In the genomic region with DNA sequence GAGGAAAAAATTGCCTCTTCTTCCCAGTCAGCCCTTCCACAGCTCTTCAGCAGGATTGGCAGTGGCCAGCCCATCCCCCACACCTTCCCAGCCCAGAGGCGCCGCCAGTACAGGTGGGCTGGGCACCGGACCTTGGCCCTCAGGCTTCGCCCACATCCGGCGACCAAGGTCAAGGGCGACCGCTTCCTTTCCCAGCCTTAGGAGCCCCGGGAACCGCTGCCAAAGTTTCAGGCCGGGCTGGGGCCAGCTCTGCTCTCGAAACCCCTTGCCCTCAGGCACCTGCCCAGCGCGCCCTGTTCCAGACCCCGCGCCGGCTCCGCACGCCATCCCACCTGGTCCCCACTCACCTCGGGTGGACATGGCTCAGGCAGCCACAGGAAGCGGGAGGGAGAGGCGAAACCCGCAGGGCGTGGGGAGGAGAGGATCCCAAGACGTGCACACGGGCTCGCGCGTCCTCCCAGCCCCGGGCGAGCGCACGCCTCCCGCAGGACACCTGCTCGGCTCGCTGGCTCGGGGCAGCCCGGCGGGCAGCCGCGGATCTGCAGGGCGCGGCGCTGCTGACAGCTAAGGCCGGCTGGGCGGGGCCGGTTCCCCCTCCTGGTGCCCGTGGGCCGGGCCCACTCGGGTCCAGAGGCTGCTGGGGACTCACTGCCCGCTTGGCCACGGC, we compare ENCODE assay signal across 8 mouse cellular contexts. TPM values are rescaled to one million over a fixed set of nuclear protein-coding genes. Genes with fewer than 3 reads are reported as not detected.
DNase-seq lines count a peak whose midpoint lies in the region; ATAC-seq and TF ChIP-seq lines count a peak whose summit lies in the region.

A gene (minus strand): TSS at position 574 of the 667 bp plus-strand sequence.

- DNase-seq in CH12.LX (ENCODE audit: extremely low read depth): no peak
- DNase-seq in heart, postnatal 0 days (ENCODE audit: low spot score): peak; percentile 59
- DNase-seq in kidney, postnatal 10 days: peak; percentile 84
- DNase-seq in liver, adult 2 months (ENCODE audit: extremely low read depth, low read depth, low spot score): peak; percentile 52

- no peaks in the 10 kb centered on the region for H3K9me3 ChIP-seq in CH12.LX (replicated peaks; ENCODE audit: low read length)
- H3K9me3 ChIP-seq in forebrain, embryonic 13.5 days (replicated peaks): no peaks in the 10 kb centered on the region
- no peaks in the 10 kb centered on the region for H3K9me3 ChIP-seq in heart, postnatal 0 days (replicated peaks; ENCODE audit: control insufficient read depth, low read length)
- H3K9me3 ChIP-seq in midbrain, embryonic 16.5 days (replicated peaks; ENCODE audit: control insufficient read depth, low read length, poor library complexity, severe bottlenecking): no peaks in the 10 kb centered on the region
- H3K9me3 ChIP-seq in stomach, embryonic 16.5 days (replicated peaks; ENCODE audit: control insufficient read depth, low read length): no peaks in the 10 kb centered on the region

- H3K27ac ChIP-seq in CH12.LX (ENCODE audit: insufficient read depth, low read depth): no peak within 1 kb of the TSS
- no peak within 1 kb of the TSS for H3K27ac ChIP-seq in bone marrow macrophage, adult 2 months (ENCODE audit: insufficient read depth, low read depth, low read length)
- peak within 1 kb of the TSS; percentile 63 for H3K27ac ChIP-seq in forebrain, embryonic 13.5 days
- peak within 1 kb of the TSS; percentile 84 for H3K27ac ChIP-seq in heart, postnatal 0 days (ENCODE audit: low read depth)
- peak within 1 kb of the TSS; percentile 24 for H3K27ac ChIP-seq in liver, adult 2 months (replicated peaks; ENCODE audit: insufficient read depth, low read depth, low read length)
- H3K27ac ChIP-seq in midbrain, embryonic 16.5 days (ENCODE audit: low read length): peak within 1 kb of the TSS; percentile 90
- H3K27ac ChIP-seq in stomach, embryonic 16.5 days (ENCODE audit: low read length): peak within 1 kb of the TSS; percentile 44; the same call in 1 of the 2 replicates

- no peak for TF ChIP-seq CTCF in CH12.LX (conservative IDR thresholded peaks at IDR 0.05 in 1 of 2, IDR thresholded peaks at IDR 0.05 in 1 of 2; ENCODE audit: low read depth in 2 of 2, low read length in 2 of 2)
- no peak for TF ChIP-seq CTCF in bone marrow macrophage, adult 2 months (IDR thresholded peaks at IDR 0.05; ENCODE audit: low read depth, low read length)
- 0 out of 2 replicates have a peak, but pooled peaks have one; percentile 11 for TF ChIP-seq CTCF in heart, postnatal 0 days (IDR thresholded peaks at IDR 0.05; ENCODE audit: low read depth)
- peak; percentile 42 for TF ChIP-seq CTCF in liver, adult 2 months (IDR thresholded peaks at IDR 0.05; ENCODE audit: low read depth, low read length)

- H3K4me3 ChIP-seq in CH12.LX (replicated peaks in 1 of 3; ENCODE audit: low read depth in 2 of 3, low read length in 2 of 3, poor library complexity in 1 of 3): peak within 1 kb of the TSS in 2 of 3 experiments; percentile 26 to 41
- H3K4me3 ChIP-seq in bone marrow macrophage, adult 2 months (ENCODE audit: insufficient read depth, low read length): peak within 1 kb of the TSS; percentile 15
- H3K4me3 ChIP-seq in forebrain, embryonic 13.5 days: peak within 1 kb of the TSS; percentile 61
- peak within 1 kb of the TSS; percentile 63 for H3K4me3 ChIP-seq in heart, postnatal 0 days (ENCODE audit: low read depth, low read length)
- H3K4me3 ChIP-seq in liver, adult 2 months (ENCODE audit: insufficient read depth, low read depth, low read length): peak within 1 kb of the TSS; percentile 91
- peak within 1 kb of the TSS; percentile 52 for H3K4me3 ChIP-seq in midbrain, embryonic 16.5 days (ENCODE audit: low read depth, low read length)
- H3K4me3 ChIP-seq in stomach, embryonic 16.5 days (replicated peaks; ENCODE audit: low read length): peak within 1 kb of the TSS; percentile 58

- no peaks in the 10 kb centered on the region for H3K79me2 ChIP-seq in CH12.LX (replicated peaks; ENCODE audit: control insufficient read depth, extremely low read depth, insufficient read depth, poor library complexity, severe bottlenecking)
- no peaks in the 10 kb centered on the region for H3K79me2 ChIP-seq in liver, adult 2 months (ENCODE audit: control insufficient read depth, insufficient read depth, low read length)

- no peaks in the 10 kb centered on the region for H3K27me3 ChIP-seq in CH12.LX (replicated peaks)
- peaks cover 16% of the 10 kb centered on the region; the same call in 1 of the 2 replicates for H3K27me3 ChIP-seq in forebrain, embryonic 13.5 days
- no peaks in the 10 kb centered on the region for H3K27me3 ChIP-seq in heart, postnatal 0 days (ENCODE audit: control insufficient read depth, insufficient read depth, low read length)
- H3K27me3 ChIP-seq in liver, adult 2 months (ENCODE audit: control insufficient read depth, insufficient read depth, low read length): no peaks in the 10 kb centered on the region
- no peaks in the 10 kb centered on the region for H3K27me3 ChIP-seq in midbrain, embryonic 16.5 days (ENCODE audit: control insufficient read depth, insufficient read depth, low read depth, low read length)
- H3K27me3 ChIP-seq in stomach, embryonic 16.5 days (ENCODE audit: control insufficient read depth, insufficient read depth, low read length): no peaks in the 10 kb centered on the region

- peak; percentile 74 for ATAC-seq in forebrain, embryonic 13.5 days
- peak; percentile 92 for ATAC-seq in heart, postnatal 0 days (ENCODE audit: insufficient read depth, low read depth)
- peak; percentile 69 for ATAC-seq in midbrain, embryonic 16.5 days
- peak; percentile 84; the same call in 1 of the 2 replicates for ATAC-seq in stomach, embryonic 16.5 days (ENCODE audit: insufficient read depth, low FRiP score)

- 2% methylated on average over 49 of the region's 52 CpGs for WGBS in forebrain, embryonic 13.5 days
- WGBS in heart, postnatal 0 days: under 1% methylated on average over 51 of the region's 52 CpGs
- WGBS in liver, adult 2 months: under 1% methylated on average over 52 of the region's 52 CpGs
- 1% methylated on average over 49 of the region's 52 CpGs for WGBS in midbrain, embryonic 16.5 days
- WGBS in stomach, embryonic 16.5 days: under 1% methylated on average over 52 of the region's 52 CpGs

- H3K4me2 ChIP-seq in CH12.LX (ENCODE audit: insufficient read depth, low read depth, poor library complexity, severe bottlenecking): peak within 1 kb of the TSS; percentile 18; the same call in 1 of the 2 replicates
- peak within 1 kb of the TSS; percentile 89 for H3K4me2 ChIP-seq in forebrain, embryonic 13.5 days
- peak within 1 kb of the TSS; percentile 70 for H3K4me2 ChIP-seq in heart, postnatal 0 days (ENCODE audit: low read depth, low read length)
- H3K4me2 ChIP-seq in midbrain, embryonic 16.5 days (ENCODE audit: low read length): peak within 1 kb of the TSS; percentile 70
- H3K4me2 ChIP-seq in stomach, embryonic 16.5 days (ENCODE audit: low read depth, low read length): peak within 1 kb of the TSS; percentile 78

- no peak for TF ChIP-seq POLR2A in CH12.LX (IDR thresholded peaks at IDR 0.05; ENCODE audit: low read depth, low read length)
- no peak for TF ChIP-seq POLR2A in bone marrow macrophage, adult 2 months (IDR thresholded peaks at IDR 0.05; ENCODE audit: borderline replicate concordance, low read depth, low read length)
- 0 out of 2 replicates have a peak, but pooled peaks have one; percentile 27 for TF ChIP-seq POLR2A in liver, adult 2 months (IDR thresholded peaks at IDR 0.05; ENCODE audit: extremely low read depth, insufficient read depth, low read length)

- TF ChIP-seq EP300 in CH12.LX (IDR thresholded peaks at IDR 0.05; ENCODE audit: low read length): no peak
- TF ChIP-seq EP300 in heart, postnatal 0 days (IDR thresholded peaks at IDR 0.05; ENCODE audit: low read depth): 0 out of 2 replicates have a peak, but pooled peaks have one; percentile 14

- H3K36me3 ChIP-seq in CH12.LX (replicated peaks in 1 of 2; ENCODE audit: control insufficient read depth in 1 of 2, insufficient read depth in 1 of 2, low read length in 1 of 2): no peaks in the 10 kb centered on the region
- no peaks in the 10 kb centered on the region for H3K36me3 ChIP-seq in forebrain, embryonic 13.5 days (ENCODE audit: poor library complexity, severe bottlenecking)
- no peaks in the 10 kb centered on the region for H3K36me3 ChIP-seq in heart, postnatal 0 days (replicated peaks; ENCODE audit: control insufficient read depth, insufficient read depth, low read length)
- H3K36me3 ChIP-seq in liver, adult 2 months (ENCODE audit: control insufficient read depth, insufficient read depth, low read length): no peaks in the 10 kb centered on the region
- H3K36me3 ChIP-seq in midbrain, embryonic 16.5 days (ENCODE audit: control insufficient read depth, insufficient read depth, low read length): no peaks in the 10 kb centered on the region
- no peaks in the 10 kb centered on the region for H3K36me3 ChIP-seq in stomach, embryonic 16.5 days (ENCODE audit: control insufficient read depth, insufficient read depth, low read length)

- dilution Hi-C loops in CH12.LX (cut with MboI; ENCODE audit: extremely low pct_ligation_motif_present, extremely low pct_unique_long_range_greater_than_20kb, low sequenced_read_pairs): no loop called here

- no peak for TF ChIP-seq RAD21 in CH12.LX (IDR thresholded peaks at IDR 0.05; ENCODE audit: low read depth, low read length)

- no peak within 1 kb of the TSS for H3K9ac ChIP-seq in CH12.LX (ENCODE audit: insufficient read depth, low read depth)
- peak within 1 kb of the TSS; percentile 73 for H3K9ac ChIP-seq in forebrain, embryonic 13.5 days
- H3K9ac ChIP-seq in heart, postnatal 0 days (replicated peaks; ENCODE audit: low read depth, low read length): peak within 1 kb of the TSS; percentile 68
- peak within 1 kb of the TSS; percentile 92 for H3K9ac ChIP-seq in liver, adult 2 months (ENCODE audit: low read depth, low read length)
- peak within 1 kb of the TSS; percentile 87 for H3K9ac ChIP-seq in midbrain, embryonic 16.5 days (ENCODE audit: low read depth, low read length)
- H3K9ac ChIP-seq in stomach, embryonic 16.5 days (ENCODE audit: low read length): peak within 1 kb of the TSS; percentile 73

- in situ Hi-C loops in CH12.LX (cut with MboI; ENCODE audit: low pct_ligation_motif_present, low pct_unique_long_range_greater_than_20kb, low sequenced_read_pairs): loop anchor here (25.0 kb wide), 1 partner anchor 402 kb away; no protein-coding TSS in a partner anchor

- peaks cover 4 to 23% of the 10 kb centered on the region in 2 experiments; a peak in 3 of 4 replicates for H3K4me1 ChIP-seq in CH12.LX (ENCODE audit: control insufficient read depth in 1 of 2, insufficient read depth in 2 of 2)
- no peaks in the 10 kb centered on the region for H3K4me1 ChIP-seq in bone marrow macrophage, adult 2 months (ENCODE audit: control insufficient read depth, insufficient read depth, low read length)
- H3K4me1 ChIP-seq in forebrain, embryonic 13.5 days: peaks cover 9% of the 10 kb centered on the region
- H3K4me1 ChIP-seq in heart, postnatal 0 days (ENCODE audit: control insufficient read depth, insufficient read depth): no peaks in the 10 kb centered on the region
- H3K4me1 ChIP-seq in liver, adult 2 months (ENCODE audit: control insufficient read depth, insufficient read depth, low read length): peaks cover 14% of the 10 kb centered on the region
- peaks cover 4% of the 10 kb centered on the region; the same call in 1 of the 2 replicates for H3K4me1 ChIP-seq in midbrain, embryonic 16.5 days (ENCODE audit: control insufficient read depth, insufficient read depth, low read length)
- peaks cover 10% of the 10 kb centered on the region; the same call in 1 of the 2 replicates for H3K4me1 ChIP-seq in stomach, embryonic 16.5 days (ENCODE audit: control insufficient read depth, insufficient read depth, low read length)

RNA-seq across cellular contexts. Expression of the gene that starts here (rescaled TPM):
- total RNA-seq in CH12.LX (2012; rRNA removed): 0.59 and 0.85 TPM in 2 replicates
- total RNA-seq in CH12.LX (2014; rRNA removed): 1.2 and 2.0 TPM in 2 replicates
- polyA plus RNA-seq in CH12.LX (2012; ENCODE audit: insufficient read length, low read depth): 2.0 and 2.4 TPM in 2 replicates
- polyA plus RNA-seq in bone marrow macrophage, adult 2 months (2012; ENCODE audit: insufficient read depth, insufficient read length, missing spikeins): 0.25 TPM in 1 of 2 replicates, not detected in the other
- 16.5 and 19.2 TPM in 2 replicates for polyA plus RNA-seq in forebrain, embryonic 13.5 days (2015; fragmentation: Nextera tagmentation; extraction: Ambion mirVana)
- 169 and 235 TPM in 2 replicates for total RNA-seq in heart, postnatal 0 days (2014; rRNA removed; ENCODE audit: low replicate concordance)
- 82.6 and 106 TPM in 2 replicates for polyA plus RNA-seq in heart, postnatal 0 days (2015; fragmentation: Nextera tagmentation; extraction: Ambion mirVana)
- total RNA-seq in liver, adult 2 months (2014; rRNA removed): 23.7 and 35.2 TPM in 2 replicates
- polyA plus RNA-seq in liver, adult 2 months (2012; rRNA removed): 16.4 and 16.6 TPM in 2 replicates
- 64.1 and 66.2 TPM in 2 replicates for polyA plus RNA-seq in midbrain, embryonic 16.5 days (2015; fragmentation: Nextera tagmentation; extraction: Ambion mirVana)
- polyA plus RNA-seq in stomach, embryonic 16.5 days (2015; fragmentation: Nextera tagmentation; extraction: Ambion mirVana): 66.5 and 85.4 TPM in 2 replicates

Comparison
In these comparisons a context has a peak if more than half of its experiments do, and no peak if none do; other contexts are left out.
1. H3K27ac ChIP-seq: peak in forebrain, embryonic 13.5 days (single experiment), heart, postnatal 0 days (single experiment), liver, adult 2 months (single experiment), midbrain, embryonic 16.5 days (single experiment) and stomach, embryonic 16.5 days (single experiment); none in CH12.LX (single experiment) and bone marrow macrophage, adult 2 months (single experiment).
2. H3K4me2 ChIP-seq: peak in every context shown above with its lines; median percentile 89 in forebrain, embryonic 13.5 days; 78 in stomach, embryonic 16.5 days; 70 in heart, postnatal 0 days; 70 in midbrain, embryonic 16.5 days; 18 in CH12.LX.
3. H3K4me3 ChIP-seq: peak in every context shown above with its lines; median percentile 91 in liver, adult 2 months; 63 in heart, postnatal 0 days; 61 in forebrain, embryonic 13.5 days; 58 in stomach, embryonic 16.5 days; 52 in midbrain, embryonic 16.5 days; 34 in CH12.LX; 15 in bone marrow macrophage, adult 2 months.
4. CTCF ChIP-seq: peak in heart, postnatal 0 days (single experiment) and liver, adult 2 months (single experiment); none in CH12.LX (0 of 2) and bone marrow macrophage, adult 2 months (single experiment).
5. Peak in every context shown above with its lines, with median percentiles within 50 percentile points of each other: ATAC-seq.